Mouse (Mus musculus): ENCODE results near the gene Sart3. TPM values are rescaled to one million over a fixed set of nuclear protein-coding genes. Genes with fewer than 3 reads are reported as not detected.

Sart3 gene
- polyA plus RNA-seq, 1 experiment from 2014 or later, result 32.0 TPM

GRCm38 (mm10) chr5:113806414-113806813 is 34.1 kb upstream of the Sart3 start:
- peaks cover 5% of the 10 kb centered on the region; the same call in 1 of the 2 replicates for H3K9me3 ChIP-seq
- H3K9ac ChIP-seq, result no peak overlapping the region
- H3K4me1 ChIP-seq, result peaks cover 11% of the 10 kb centered on the region
- no peaks in the 10 kb centered on the region for H3K36me3 ChIP-seq
- 25% methylated on average over 10 of the region's 10 CpGs for WGBS
- ATAC-seq (ENCODE audit: extremely low read depth, insufficient number of reproducible peaks, low FRiP score, low TSS enrichment), result no peak
- H3K4me3 ChIP-seq, result no peak overlapping the region
- H3K4me2 ChIP-seq, result no peak overlapping the region
- no peak overlapping the region for H3K27ac ChIP-seq (replicated peaks)
- peaks cover 5% of the 10 kb centered on the region; the same call in 1 of the 2 replicates for H3K27me3 ChIP-seq (replicated peaks)

- peaks cover 5% of the 10 kb centered on the region; the same call in 1 of the 2 replicates for H3K27me3 ChIP-seq (replicated peaks)
- no peak overlapping the region for H3K4me3 ChIP-seq
- no peak overlapping the region for H3K4me2 ChIP-seq
- peaks cover 17% of the 10 kb centered on the region for H3K4me1 ChIP-seq
- no peak for ATAC-seq (ENCODE audit: extremely low read depth, insufficient number of reproducible peaks, low FRiP score, low TSS enrichment)
- no peaks in the 10 kb centered on the region for H3K36me3 ChIP-seq
- H3K27ac ChIP-seq (replicated peaks), result no peak overlapping the region
- H3K9ac ChIP-seq, result no peak overlapping the region
- H3K9me3 ChIP-seq, result no peaks in the 10 kb centered on the region
- WGBS, result 77% methylated on average over 9 of the region's 9 CpGs
These were observed 33.0 kb upstream of the Sart3 start for GRCm38 (mm10) chr5:113805301-113805700.

GRCm38 (mm10) chr5:113804395-113804966 is 32.2 kb upstream of the Sart3 start:
- 54% methylated on average over 7 of the region's 7 CpGs for whole genome bisulfite sequencing
- Histone ChIP-seq H3K4me2 (no peak overlapping the region), H3K4me3 (no peak overlapping the region), H3K9me3 (no peaks in the 10 kb centered on the region), H3K4me1 (peaks cover 23% of the 10 kb centered on the region), H3K27ac (replicated peaks) (no peak overlapping the region), H3K36me3 (no peaks in the 10 kb centered on the region), H3K27me3 (replicated peaks) (peaks cover 9% of the 10 kb centered on the region), H3K9ac (no peak overlapping the region)
- no peak for ATAC-seq (ENCODE audit: extremely low read depth, insufficient number of reproducible peaks, low FRiP score, low TSS enrichment)

- ATAC-seq (ENCODE audit: extremely low read depth, insufficient number of reproducible peaks, low FRiP score, low TSS enrichment), result peak; percentile 53; the same call in 1 of the 2 replicates
- Histone ChIP-seq H3K4me2 (peak within 1 kb of the TSS; percentile 58), H3K4me1 (peaks cover 36% of the 10 kb centered on the region), H3K36me3 (no peaks in the 10 kb centered on the region), H3K27me3 (replicated peaks) (peaks cover 38% of the 10 kb centered on the region), H3K9me3 (no peaks in the 10 kb centered on the region), H3K9ac (peak within 1 kb of the TSS; percentile 74), H3K4me3 (peak within 1 kb of the TSS; percentile 44), H3K27ac (replicated peaks) (peak within 1 kb of the TSS; percentile 53; the same call in 1 of the 2 replicates)
- under 1% methylated on average over 11 of the region's 11 CpGs for WGBS
These were observed 28.0 kb upstream of the Sart3 start, which contains the start of gene Tmem119 for GRCm38 (mm10) chr5:113800280-113800679. TSS of gene Tmem119 (minus strand) at chr5:113800516.

- H3K4me1 ChIP-seq, result peaks cover 36% of the 10 kb centered on the region
- peak overlapping the region; percentile 74 for H3K9ac ChIP-seq
- no peak for ATAC-seq (ENCODE audit: extremely low read depth, insufficient number of reproducible peaks, low FRiP score, low TSS enrichment)
- H3K4me3 ChIP-seq, result peak overlapping the region; percentile 44
- peak overlapping the region; percentile 58 for H3K4me2 ChIP-seq
- 42% methylated on average over 5 of the region's 5 CpGs for WGBS
- H3K9me3 ChIP-seq, result no peaks in the 10 kb centered on the region
- H3K36me3 ChIP-seq, result no peaks in the 10 kb centered on the region
- peak overlapping the region; percentile 53; the same call in 1 of the 2 replicates for H3K27ac ChIP-seq (replicated peaks)
- peaks cover 41% of the 10 kb centered on the region for H3K27me3 ChIP-seq (replicated peaks)
These were observed 27.4 kb upstream of the Sart3 start for GRCm38 (mm10) chr5:113799691-113800090.

- ATAC-seq (ENCODE audit: extremely low read depth, insufficient number of reproducible peaks, low FRiP score, low TSS enrichment), result no peak
- no peak overlapping the region for H3K27ac ChIP-seq (replicated peaks)
- H3K9ac ChIP-seq, result 0 out of 2 replicates have a peak overlapping the region, but pooled peaks have one; percentile 6
- peak overlapping the region; percentile 58 for H3K4me2 ChIP-seq
- WGBS, result 67% methylated on average over 9 of the region's 9 CpGs
- H3K4me3 ChIP-seq, result no peak overlapping the region
- H3K27me3 ChIP-seq (replicated peaks), result peaks cover 44% of the 10 kb centered on the region
- no peaks in the 10 kb centered on the region for H3K9me3 ChIP-seq
- H3K36me3 ChIP-seq, result no peaks in the 10 kb centered on the region
- peaks cover 36% of the 10 kb centered on the region for H3K4me1 ChIP-seq
These were observed 26.2 kb upstream of the Sart3 start for GRCm38 (mm10) chr5:113798525-113798924.

- Histone ChIP-seq H3K27ac (replicated peaks) (peak overlapping the region; percentile 50), H3K4me1 (peaks cover 36% of the 10 kb centered on the region), H3K27me3 (replicated peaks) (peaks cover 44% of the 10 kb centered on the region), H3K4me2 (peak overlapping the region; percentile 58), H3K36me3 (no peaks in the 10 kb centered on the region), H3K9me3 (no peaks in the 10 kb centered on the region), H3K4me3 (peak overlapping the region; percentile 23), H3K9ac (peak overlapping the region; percentile 20)
- 0 out of 2 replicates have a peak, but pooled peaks have one; percentile 16 for ATAC-seq (ENCODE audit: extremely low read depth, insufficient number of reproducible peaks, low FRiP score, low TSS enrichment)
- WGBS, result 20% methylated on average over 19 of the region's 19 CpGs
These were observed 25.0 kb upstream of the Sart3 start for GRCm38 (mm10) chr5:113797149-113797882.

- Histone ChIP-seq H3K27me3 (replicated peaks) (peaks cover 44% of the 10 kb centered on the region), H3K4me3 (peak overlapping the region; percentile 23), H3K36me3 (no peaks in the 10 kb centered on the region), H3K27ac (replicated peaks) (peak overlapping the region; percentile 50), H3K9me3 (no peaks in the 10 kb centered on the region), H3K9ac (peak overlapping the region; percentile 20), H3K4me1 (peaks cover 40% of the 10 kb centered on the region), H3K4me2 (peak overlapping the region; percentile 58)
- WGBS, result 7% methylated on average over 13 of the region's 13 CpGs
- no peak for ATAC-seq (ENCODE audit: extremely low read depth, insufficient number of reproducible peaks, low FRiP score, low TSS enrichment)
These were observed 24.3 kb upstream of the Sart3 start for GRCm38 (mm10) chr5:113796401-113797148.

GRCm38 (mm10) chr5:113791197-113792095 is 19.1 kb upstream of the Sart3 start:
- Histone ChIP-seq H3K4me2 (no peak overlapping the region), H3K27me3 (replicated peaks) (peaks cover 20% of the 10 kb centered on the region; the same call in 1 of the 2 replicates), H3K27ac (replicated peaks) (no peak overlapping the region), H3K36me3 (no peaks in the 10 kb centered on the region), H3K9ac (no peak overlapping the region), H3K9me3 (no peaks in the 10 kb centered on the region), H3K4me1 (peaks cover 34% of the 10 kb centered on the region), H3K4me3 (no peak overlapping the region)
- WGBS, result 65% methylated on average over 16 of the region's 16 CpGs
- ATAC-seq (ENCODE audit: extremely low read depth, insufficient number of reproducible peaks, low FRiP score, low TSS enrichment), result no peak

- peaks cover 16% of the 10 kb centered on the region; the same call in 1 of the 2 replicates for H3K27me3 ChIP-seq (replicated peaks)
- no peaks in the 10 kb centered on the region for H3K36me3 ChIP-seq
- no peak for ATAC-seq (ENCODE audit: extremely low read depth, insufficient number of reproducible peaks, low FRiP score, low TSS enrichment)
- H3K4me1 ChIP-seq, result peaks cover 29% of the 10 kb centered on the region
- H3K4me3 ChIP-seq, result no peak overlapping the region
- H3K9me3 ChIP-seq, result no peaks in the 10 kb centered on the region
- H3K9ac ChIP-seq, result no peak overlapping the region
- 51% methylated on average over 11 of the region's 11 CpGs for WGBS
- 0 out of 2 replicates have a peak overlapping the region, but pooled peaks have one; percentile 24 for H3K27ac ChIP-seq (replicated peaks)
- no peak overlapping the region for H3K4me2 ChIP-seq
These were observed 18.3 kb upstream of the Sart3 start for GRCm38 (mm10) chr5:113790453-113791196.

Measured in heart, embryonic 13.5 days (tissue).